Mouse (Mus musculus) adrenal gland, postnatal 36 days (tissue): ENCODE data around the gene 4933406M09Rik. TPM values are rescaled to one million over a fixed set of nuclear protein-coding genes. Genes with fewer than 3 reads are reported as not detected.

Source experiments
- DNase-seq, 2 experiments: peaks; one replicate each; pipeline ENCODE4 v3.0.0; 2021; ENCODE audit warnings: mixed read lengths in 1 of 2
- total RNA-seq, 2 experiments: library from RNA; stranded (reverse); gene quantifications; 2 replicates each; pipeline ENCODE4 v1.2.3; 2021

4933406M09Rik gene
- total RNA-seq, 2 experiments from 2014 or later: not detected

- no peak for DNase-seq
Measured at GRCm38 (mm10) chr1:134381051-134381450, 4.7 kb upstream of the 4933406M09Rik start.

- peak in 1 of 2 experiments; percentile 1 for DNase-seq
Measured at GRCm38 (mm10) chr1:134381795-134382625, 3.7 kb upstream of the 4933406M09Rik start.

- DNase-seq: no peak
Measured at GRCm38 (mm10) chr1:134384581-134384980, 1.2 kb upstream of the 4933406M09Rik start.

GRCm38 (mm10) chr1:134385176-134385575, 564 bp upstream of the 4933406M09Rik start:
- no peak for DNase-seq

- no peak for DNase-seq
Measured at GRCm38 (mm10) chr1:134393827-134394226, 8.1 kb downstream of the 4933406M09Rik start.

- DNase-seq: no peak
Measured at GRCm38 (mm10) chr1:134398210-134398609, 12.5 kb downstream of the 4933406M09Rik start.

- DNase-seq: no peak
Measured at GRCm38 (mm10) chr1:134399735-134400134, 14.0 kb downstream of the 4933406M09Rik start.

- DNase-seq: peak; percentile 89 to 92
Measured at GRCm38 (mm10) chr1:134405509-134406413, 20.0 kb downstream of the 4933406M09Rik start, which contains the start of gene Cyb5r1. Cyb5r1 (plus strand) TSS chr1:134405559.

GRCm38 (mm10) chr1:134406414-134406771, 20.7 kb downstream of the 4933406M09Rik start:
- DNase-seq: no peak

GRCm38 (mm10) chr1:134408080-134408479, 22.3 kb downstream of the 4933406M09Rik start:
- no peak for DNase-seq

GRCm38 (mm10) chr1:134411706-134412629, 26.2 kb downstream of the 4933406M09Rik start:
- DNase-seq: no peak

- DNase-seq: no peak
Measured at GRCm38 (mm10) chr1:134414038-134414437, 28.3 kb downstream of the 4933406M09Rik start.

- DNase-seq: no peak
Measured at GRCm38 (mm10) chr1:134414501-134415167, 28.9 kb downstream of the 4933406M09Rik start.

- peak; percentile 99 for DNase-seq
Measured at GRCm38 (mm10) chr1:134415168-134415831, 29.6 kb downstream of the 4933406M09Rik start, which contains the start of gene Adipor1. Adipor1 (plus strand) TSS chr1:134415378.

- no peak for DNase-seq
Measured at GRCm38 (mm10) chr1:134418414-134418975, 32.8 kb downstream of the 4933406M09Rik start.

GRCm38 (mm10) chr1:134419176-134419575, 33.4 kb downstream of the 4933406M09Rik start:
- DNase-seq: no peak

- peak; percentile 87 to 91 for DNase-seq
Measured at GRCm38 (mm10) chr1:134419751-134420458, 34.2 kb downstream of the 4933406M09Rik start.

GRCm38 (mm10) chr1:134423911-134424310, 38.2 kb downstream of the 4933406M09Rik start:
- DNase-seq: no peak

- DNase-seq: no peak
Measured at GRCm38 (mm10) chr1:134426289-134426688, 40.5 kb downstream of the 4933406M09Rik start.
